Mouse (Mus musculus) layer of hippocampus, postnatal 14 days (tissue): Measurements from ENCODE around the gene Fance. TPM values are rescaled to one million over a fixed set of nuclear protein-coding genes. Genes with fewer than 3 reads are reported as not detected.

ENCODE experiments used
- DNase-seq, 2 experiments: peaks; one replicate each; pipeline ENCODE4 v3.0.0; 2021 to 2022; ENCODE audit warnings: low spot score in 2 of 2, mixed read lengths in 1 of 2
- total RNA-seq, 2 experiments: library from RNA; stranded (reverse); gene quantifications; 2 replicates each; pipeline ENCODE4 v1.2.3; 2021

Gene Fance
- total RNA-seq, 2 experiments from 2014 or later, result 23.0 to 28.2 TPM

DNA sequence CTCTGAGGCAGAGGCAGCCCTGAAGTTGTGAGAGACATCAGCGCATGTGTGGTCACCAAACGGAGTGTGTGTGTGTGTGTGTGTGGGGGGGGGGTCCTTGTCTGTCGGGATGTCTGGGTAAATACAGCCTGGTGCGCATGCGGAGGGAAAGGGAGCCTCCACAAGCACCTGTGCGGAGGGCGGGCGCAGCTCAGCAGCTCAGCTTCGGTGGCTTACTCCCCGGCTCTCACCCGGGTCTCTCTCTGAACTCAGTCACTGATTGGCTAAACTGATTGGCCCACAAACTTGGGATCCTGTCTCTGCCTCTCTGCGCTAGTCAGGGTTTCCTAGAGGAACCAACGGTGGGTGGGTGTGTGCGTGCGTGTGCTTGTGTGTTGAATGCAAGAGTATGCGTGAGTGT is 61.2 kb downstream of the Fance start:
- DNase-seq, result no peak

DNA sequence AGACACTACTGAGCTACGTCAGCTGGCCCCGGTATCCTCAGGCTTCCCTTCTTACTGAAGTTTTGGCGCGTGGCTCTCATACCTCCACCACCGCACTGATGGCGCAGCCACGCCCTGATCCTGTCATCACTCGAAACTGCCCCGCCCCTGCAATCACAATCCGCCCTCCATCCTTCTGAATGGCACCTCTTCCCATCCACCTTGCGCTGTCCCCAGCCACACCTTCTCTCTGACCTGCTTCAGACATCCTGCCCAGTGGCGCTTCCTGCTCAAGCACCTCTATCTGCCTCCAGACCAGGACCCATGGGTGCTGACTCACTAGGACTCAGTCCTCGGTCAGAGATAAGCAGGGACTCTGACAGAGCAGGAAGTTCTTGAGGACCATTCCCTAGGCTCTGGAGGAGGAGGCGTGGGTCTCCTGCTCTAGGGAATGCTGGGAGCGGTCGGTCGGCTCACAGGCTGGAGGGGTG is 62.3 kb downstream of the Fance start:
- DNase-seq, result no peak

Other genes starting within 250 kb of the Fance start
- gene Tcp11, start 232.9 kb upstream of the Fance start, total RNA-seq, result 1 to 10 TPM in 1 of 2 experiments, under 1 TPM in 1; 0.86 to 1.3 TPM
- gene Scube3, start 171.4 kb upstream of the Fance start, total RNA-seq, result 1 to 10 TPM; 1.7 to 2.4 TPM
- gene Zfp523, start 136.4 kb upstream of the Fance start, total RNA-seq, result 100 to 1,000 TPM in 1 of 2 experiments, 10 to 100 TPM in 1; 95.1 to 102 TPM
- 1 to 10 TPM; 3.7 to 3.9 TPM for gene Def6, start 105.7 kb upstream of the Fance start, total RNA-seq
- 10 to 100 TPM; 27.1 to 28.9 TPM for gene Ppard, start 80.8 kb upstream of the Fance start, total RNA-seq
- gene Rpl10a, start 15.0 kb downstream of the Fance start, total RNA-seq, result 100 to 1,000 TPM; 394 to 418 TPM
- 1 to 10 TPM; 5.1 to 5.7 TPM for gene Tead3, start 37.3 kb downstream of the Fance start, total RNA-seq
- gene Tulp1, start 51.7 kb downstream of the Fance start, total RNA-seq, result not detected
- gene Fkbp5, start 204.0 kb downstream of the Fance start, total RNA-seq, result 10 to 100 TPM; 65.4 to 78.1 TPM
- not detected for gene Armc12, start 217.3 kb downstream of the Fance start, total RNA-seq
- not detected for gene Clpsl2, start 235.9 kb downstream of the Fance start, total RNA-seq
- not detected for gene Clps, start 247.2 kb downstream of the Fance start, total RNA-seq